Mouse (Mus musculus) small intestine, adult 2 months (tissue): ENCODE measurements around the gene Slc1a7.

ENCODE experiments used
- CTCF ChIP-seq: fragments of 200-500 bp; IDR thresholded peaks from 2 replicates; pipeline ENCODE4 v1.5.1; 2012; ENCODE audit warnings: low read depth, mild to moderate bottlenecking, control low read depth, inconsistent platforms, low read length, moderate library complexity, mixed read lengths; ENCODE audit not compliant: insufficient replicate concordance, insufficient read length; ENCODE audit errors: extremely low read depth
- POLR2A ChIP-seq: fragments of 200-500 bp; IDR thresholded peaks from 2 replicates; pipeline ENCODE4 v1.6.1; 2012; ENCODE audit warnings: low read depth, mild to moderate bottlenecking, control low read depth, inconsistent platforms, low read length, moderate library complexity

DNA sequence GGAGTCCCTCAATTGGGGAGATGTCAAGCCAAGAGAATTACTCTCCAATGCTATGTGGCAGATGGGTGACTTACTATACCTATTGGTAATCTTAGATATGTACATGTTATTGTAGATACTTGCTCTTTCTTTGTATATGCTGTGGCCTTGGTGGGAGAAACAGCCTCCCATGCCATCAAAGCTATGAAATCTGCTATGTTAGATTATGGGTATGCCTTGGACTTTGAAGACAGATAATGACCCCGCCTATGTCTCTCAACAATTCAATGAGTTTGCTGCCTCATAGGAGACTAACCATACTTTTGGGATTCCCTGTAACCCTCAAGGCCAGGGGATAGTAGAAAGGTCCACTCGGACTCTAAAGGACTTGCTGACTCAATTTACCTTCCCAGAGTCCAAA is 39.9 kb upstream of the Slc1a7 start:
- no peak for TF ChIP-seq CTCF
- TF ChIP-seq POLR2A: no peak
